Mouse (Mus musculus) adipocyte (in vitro differentiated cells): ENCODE measurements around the gene Ubap1l.
"Not testable (repeated sequence)": the region's sequence is repeated elsewhere in the genome, so short reads cannot be mapped to it uniquely, and the experiment has no call there.

ENCODE experiments used
- DNase-seq: peaks from one replicate; pipeline ENCODE4 v3.0.0-alpha.2; 2016; ENCODE audit warnings: low spot score

Gene Ubap1l

DNA sequence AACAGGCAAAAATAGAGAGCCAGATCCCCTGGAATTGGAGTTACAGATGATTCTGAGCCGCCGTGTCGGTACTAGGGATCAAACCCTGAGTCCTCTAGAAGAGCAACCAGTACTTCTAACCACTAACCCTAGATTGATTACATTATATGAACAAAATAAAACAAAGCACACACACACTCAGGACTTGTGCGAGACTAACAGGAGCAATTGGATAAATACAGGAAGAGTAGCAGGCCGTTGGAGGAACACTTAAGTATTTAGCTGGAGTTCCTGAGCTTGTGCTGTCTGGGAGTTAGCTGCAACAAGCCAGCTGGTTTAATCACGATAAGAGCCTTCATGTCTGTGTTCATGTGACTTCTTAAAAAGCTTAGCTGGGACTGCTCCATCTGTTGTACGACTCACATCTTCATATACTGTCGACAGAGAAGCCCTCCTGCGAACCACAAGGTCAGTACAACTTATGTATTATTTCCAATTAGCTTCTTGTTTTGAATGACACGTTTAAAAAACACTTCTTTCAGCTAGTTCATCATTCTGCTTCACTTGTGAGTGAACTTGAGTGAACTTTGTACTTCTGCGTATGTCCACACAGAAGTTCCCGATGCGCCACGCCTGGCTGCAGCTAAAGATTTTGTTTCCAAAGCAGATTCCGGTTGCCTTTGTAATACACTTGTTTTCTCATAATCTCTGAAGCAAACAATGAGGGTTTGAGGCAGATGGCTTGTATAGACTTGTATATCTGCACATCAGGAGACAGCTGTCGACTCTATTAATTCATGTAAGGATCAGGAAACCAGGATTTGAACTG, at the start of gene Ubap1l:
Ubap1l (plus strand) TSS at position 401 of the 808 bp plus-strand sequence.
- DNase-seq = no peak

DNA sequence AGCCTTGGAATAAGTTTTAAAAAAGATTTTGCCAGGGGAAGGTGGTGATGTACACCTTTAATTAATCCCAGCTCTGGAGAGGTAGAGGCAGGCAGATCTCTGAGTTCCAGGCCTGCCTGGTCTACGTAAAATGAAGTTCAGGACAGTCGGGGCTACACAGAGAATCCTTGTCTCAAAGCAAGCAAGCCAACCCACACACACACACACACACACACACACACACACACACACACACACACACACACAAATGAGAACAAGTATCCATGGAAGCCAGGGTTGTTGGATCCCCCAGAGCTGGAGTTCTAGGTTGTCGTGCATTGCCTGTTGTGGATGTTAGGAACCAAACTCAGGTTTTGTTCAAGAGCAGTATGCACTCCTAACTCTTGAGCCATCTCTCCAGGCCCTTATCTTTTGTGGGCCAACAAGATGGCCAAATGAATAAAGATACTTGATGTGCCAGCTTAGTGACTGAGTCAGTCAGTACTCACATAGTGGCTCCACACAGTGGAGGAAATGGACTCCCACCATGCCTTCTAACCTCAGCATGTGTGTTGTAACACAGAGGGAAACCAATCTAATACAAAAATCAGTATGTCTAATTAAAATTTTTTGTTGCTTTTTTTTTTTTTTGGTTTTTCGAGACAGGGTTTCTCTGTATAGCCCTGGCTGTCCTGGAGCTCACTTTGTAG, 48.0 kb upstream of the Ubap1l start:
- no peak for DNase-seq

DNA sequence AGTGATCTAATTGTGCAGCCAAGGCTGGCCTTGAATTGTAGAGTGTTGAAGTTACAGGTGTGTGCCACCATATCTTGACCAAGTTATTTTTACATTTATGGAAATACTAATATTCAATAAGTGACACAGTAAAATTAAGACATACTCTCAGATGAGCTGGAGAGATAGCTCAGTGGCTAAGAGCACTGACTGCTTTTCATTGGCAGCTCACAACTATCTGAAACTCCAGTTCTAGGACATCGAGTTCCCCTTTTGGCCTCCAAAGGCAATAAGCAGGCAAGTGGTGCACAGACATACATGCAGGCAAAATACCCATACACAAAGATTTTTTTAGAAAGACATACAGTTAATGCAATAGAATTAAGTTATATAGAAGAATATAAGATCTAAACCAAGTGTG, 47.0 kb upstream of the Ubap1l start:
- no peak for DNase-seq

DNA sequence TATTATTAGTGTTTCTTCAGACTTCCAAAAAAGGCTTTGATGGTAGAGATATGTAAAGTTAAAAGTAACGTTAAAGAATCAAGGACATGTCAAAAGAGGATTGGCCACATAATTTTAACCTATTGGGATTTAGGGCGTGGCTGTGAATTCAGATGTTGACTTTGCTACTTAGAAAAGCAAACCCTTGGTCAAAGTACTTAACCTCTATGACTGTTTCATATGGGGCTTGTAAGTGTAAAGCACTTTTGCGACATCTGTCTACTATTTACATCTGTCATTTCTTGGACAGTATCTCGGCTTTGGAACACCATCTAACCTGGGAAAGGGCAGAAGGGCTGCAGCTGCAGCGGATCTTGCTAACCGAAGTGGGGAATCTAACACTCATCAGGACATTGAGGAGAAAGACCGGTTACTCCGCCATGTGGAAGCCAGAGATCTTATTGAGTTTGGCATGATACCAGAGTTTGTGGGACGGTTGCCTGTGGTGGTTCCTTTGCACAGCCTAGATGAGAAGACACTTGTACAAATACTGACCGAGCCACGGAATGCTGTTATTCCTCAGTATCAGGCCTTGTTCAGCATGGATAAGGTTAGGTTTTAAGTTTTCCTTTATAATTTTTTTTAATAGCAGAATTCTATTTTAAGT, 38.5 kb upstream of the Ubap1l start:
- DNase-seq = no peak

DNA sequence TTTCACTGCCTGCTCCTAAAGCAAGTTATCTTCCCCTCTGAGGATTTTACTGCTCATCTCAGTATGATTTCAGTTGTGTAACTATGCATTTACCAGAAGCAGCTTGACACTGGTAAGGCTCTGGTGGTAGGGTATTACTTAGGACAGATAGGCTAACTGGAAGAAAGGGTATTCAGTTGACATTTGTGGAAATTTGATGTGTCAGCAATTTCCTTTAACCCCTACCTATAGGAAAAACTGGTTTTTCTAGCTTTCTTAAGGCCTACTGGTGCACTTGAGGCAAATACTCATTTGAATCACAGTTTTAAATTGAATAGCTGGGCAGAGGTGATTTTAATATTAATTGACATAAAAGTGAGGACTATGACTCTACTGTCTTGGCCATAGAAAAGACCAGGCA, 34.9 kb upstream of the Ubap1l start:
- no peak for DNase-seq

DNA sequence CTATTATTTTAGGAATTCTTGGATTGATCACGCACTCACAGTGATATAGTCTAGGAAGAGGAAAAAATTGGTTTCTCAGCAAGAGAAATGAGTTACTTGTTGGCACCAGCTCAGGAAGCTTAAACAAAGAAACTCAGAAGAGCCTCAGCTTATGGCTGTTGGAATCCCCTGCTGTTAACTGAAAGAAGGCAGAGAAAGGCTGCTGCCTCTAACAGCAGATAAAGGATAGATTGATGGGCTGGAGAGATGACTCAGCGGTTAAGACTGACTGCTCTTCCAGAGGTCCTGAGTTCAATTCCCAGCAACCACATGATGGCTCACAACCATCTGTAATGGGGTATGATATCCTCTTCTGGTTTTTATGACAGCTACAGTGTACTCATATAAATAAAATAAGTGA, 33.5 kb upstream of the Ubap1l start:
- no peak for DNase-seq

DNA sequence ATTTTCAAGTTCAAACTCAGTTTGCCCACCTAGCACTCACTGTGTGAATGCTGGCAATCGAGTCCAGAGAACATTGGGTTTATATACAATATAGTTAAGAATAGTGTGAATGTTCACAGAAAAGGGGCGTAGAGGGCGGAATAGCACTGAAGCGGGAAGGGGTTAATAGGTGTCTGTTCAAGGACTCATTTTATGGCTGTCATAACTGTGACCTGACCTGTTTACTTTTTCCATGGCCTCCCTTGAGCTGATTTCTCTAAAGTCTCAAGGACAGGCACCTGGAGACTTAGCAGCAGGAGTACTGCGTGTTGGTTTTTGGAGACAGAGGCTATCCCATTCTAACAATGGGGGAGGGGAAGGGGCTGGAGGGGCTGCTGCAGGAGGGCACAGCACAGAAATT, 26.9 kb upstream of the Ubap1l start:
- no peak for DNase-seq

DNA sequence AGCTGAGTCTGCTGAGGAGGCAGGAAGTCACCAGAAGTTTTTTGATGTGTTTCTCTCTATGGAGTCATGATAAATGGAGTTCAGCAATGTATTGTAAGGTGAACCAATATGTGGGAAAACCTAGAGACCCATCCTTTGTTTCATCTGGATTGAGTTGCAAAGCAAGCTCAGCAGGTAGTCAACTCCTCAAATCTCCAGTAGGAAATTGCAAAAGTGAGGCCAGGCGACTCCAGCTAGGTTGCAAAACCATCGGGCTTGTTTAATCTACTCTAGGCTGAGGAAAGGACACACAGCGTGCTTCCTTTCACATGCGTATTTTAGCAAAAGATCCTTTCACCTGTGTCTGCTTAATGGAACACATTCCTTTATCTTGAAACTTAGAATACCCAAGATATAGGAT, 21.7 kb upstream of the Ubap1l start:
- no peak for DNase-seq

DNA sequence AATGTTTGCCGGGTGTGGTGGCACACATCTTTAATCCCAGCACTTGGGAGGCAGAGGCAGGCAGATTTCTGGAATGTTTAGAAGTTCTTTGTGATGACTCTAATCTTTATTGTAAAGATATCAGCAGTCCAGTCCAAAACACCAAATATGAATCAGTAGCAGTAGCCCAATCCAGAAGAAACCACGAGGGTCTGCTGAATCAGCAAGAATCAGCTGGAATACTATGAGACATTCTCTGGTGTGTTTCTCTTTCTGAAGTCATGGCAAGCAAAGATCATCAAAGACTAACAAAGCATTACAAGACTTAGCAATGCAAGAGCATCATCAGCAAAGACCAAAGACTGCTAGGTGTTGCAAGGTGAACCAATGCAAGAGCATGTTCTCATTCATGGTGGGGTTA, 20.4 kb upstream of the Ubap1l start:
- DNase-seq = no peak

DNA sequence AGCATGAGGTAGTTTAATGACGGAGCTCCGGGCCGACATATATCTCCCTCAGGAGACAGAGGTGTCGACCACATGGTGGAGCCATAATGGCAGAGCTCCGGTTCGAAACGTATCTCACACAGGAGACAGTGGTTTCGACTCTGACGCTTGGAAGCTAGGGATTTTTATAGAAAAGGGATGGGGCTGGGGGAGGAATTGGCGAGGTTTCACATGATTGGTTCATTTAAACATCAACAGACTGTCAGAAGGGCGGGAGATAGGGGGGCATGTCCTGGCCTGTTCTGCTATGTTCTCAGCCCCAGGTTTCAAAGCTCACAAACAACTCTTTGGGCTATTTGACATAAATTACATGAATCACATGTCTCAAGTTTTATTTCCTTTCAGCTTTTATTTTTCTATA, 15.4 kb upstream of the Ubap1l start:
- DNase-seq = not testable (repeated sequence)

DNA sequence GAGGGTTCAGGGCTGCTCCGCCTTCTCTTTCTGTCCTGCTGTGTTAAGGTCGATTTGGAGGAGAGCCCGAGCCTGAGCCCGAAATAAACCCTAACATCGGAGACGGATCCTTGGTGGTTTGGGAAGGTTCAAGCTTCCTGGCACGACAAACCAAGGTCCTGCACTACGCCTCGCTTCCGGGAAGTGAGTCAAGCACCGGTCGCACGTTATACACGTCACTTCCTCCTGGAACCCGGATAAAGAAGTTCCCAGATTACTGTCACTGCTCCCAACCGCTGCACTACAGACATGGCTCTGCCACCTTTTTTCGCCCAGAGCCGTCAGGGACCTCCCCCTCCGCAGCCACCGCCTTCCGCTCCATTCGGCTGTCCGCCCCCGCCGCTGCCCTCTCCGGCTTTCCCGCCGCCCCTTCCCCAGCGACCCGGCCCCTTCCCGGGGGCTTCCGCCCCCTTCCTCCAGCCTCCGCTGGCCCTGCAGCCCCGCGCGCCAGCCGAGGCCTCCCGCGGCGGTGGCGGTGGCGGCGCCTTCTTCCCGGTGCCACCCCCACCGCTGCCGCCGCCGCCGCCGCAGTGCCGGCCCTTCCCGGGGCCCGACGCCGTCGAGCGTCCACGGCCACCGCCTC, 14.9 kb upstream of the Ubap1l start, which contains the start of gene Pdcd7:
Pdcd7 (plus strand) TSS at position 251 of the 622 bp plus-strand sequence.
- DNase-seq = peak; percentile 97

DNA sequence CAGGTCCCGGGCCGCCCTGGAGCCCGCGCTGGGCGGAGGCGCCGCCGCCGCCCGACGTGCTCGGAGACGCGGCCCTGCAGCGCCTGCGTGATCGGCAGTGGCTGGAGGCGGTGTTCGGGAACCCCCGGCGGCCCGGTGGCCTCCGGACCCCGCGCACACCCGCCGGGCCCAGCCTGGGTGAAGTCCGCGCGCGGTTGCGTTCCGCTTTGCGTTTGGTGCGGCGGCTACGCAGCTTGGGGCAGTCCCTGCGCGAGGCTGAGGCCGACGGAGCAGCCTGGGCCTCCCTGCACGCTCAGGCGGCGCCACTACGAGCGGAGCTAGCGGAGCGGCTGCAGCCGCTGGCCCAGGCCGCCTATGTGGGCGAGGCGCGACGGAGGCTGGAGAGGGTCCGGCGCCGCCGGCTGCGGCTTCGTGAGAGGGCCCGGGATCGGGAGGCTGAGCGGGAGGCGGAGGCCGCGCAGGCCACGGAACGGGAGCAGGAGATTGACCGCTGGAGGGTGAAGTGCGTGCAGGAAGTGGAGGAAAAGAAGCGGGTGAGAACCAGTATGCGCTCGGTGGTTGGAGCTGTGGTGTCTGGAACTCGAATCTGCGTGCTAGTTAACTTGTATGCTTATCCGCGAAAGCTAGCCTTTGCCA, 14.2 kb upstream of the Ubap1l start:
- DNase-seq = peak; percentile 53

DNA sequence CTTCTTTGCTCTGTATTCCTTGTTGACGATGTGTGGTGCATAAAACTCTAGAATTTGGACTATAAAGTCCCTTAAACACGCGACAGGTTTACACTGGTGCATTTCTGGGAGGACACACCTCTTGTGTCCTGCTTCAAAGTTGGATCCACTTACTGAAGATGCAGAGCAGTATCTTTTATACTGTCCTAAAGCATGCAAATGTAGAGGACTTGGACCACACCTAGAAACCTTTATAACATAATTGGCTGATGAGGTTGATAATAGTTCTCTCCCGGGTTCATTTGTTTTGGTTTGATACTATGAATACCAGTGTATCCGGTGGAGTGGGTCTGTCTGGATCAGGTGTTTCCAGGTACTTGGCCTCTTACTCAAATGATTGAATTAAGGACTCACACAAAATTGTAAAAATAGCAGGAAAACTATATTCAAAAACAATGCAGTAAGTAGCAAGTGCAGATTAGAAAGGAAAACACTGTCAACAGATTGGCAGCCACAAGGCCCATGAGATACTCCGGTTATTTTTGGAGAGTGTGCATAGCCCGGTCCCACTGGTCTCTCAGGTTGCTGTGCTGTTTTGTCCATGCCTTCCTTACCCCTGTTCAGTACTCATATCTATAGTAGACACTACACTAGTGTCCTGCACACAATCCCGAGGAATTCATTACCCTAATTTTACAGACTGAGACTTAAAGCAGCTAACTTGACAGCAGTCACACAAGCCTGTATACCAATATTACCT, 13.6 kb upstream of the Ubap1l start:
- peak; percentile 16 for DNase-seq

DNA sequence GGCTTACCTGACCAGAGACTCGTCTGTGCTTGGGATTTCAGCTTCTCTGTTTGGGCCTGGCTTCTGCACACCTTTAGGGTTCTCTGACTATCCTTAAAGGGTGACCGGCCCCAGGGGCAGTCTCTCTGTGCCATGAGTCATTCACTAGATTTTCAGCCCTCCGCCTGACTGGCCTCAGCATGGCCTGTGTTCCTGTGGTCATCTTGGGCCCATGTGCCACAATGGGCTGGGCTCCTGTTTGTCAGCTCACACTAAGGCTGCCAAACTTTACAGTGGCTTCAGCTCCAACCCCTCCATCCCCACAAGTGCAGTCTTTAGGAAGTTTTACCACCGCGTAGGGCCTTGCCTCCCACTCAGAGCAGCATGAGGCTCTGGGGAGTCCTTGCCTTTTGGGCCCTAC, 7.6 kb upstream of the Ubap1l start:
- no peak for DNase-seq

DNA sequence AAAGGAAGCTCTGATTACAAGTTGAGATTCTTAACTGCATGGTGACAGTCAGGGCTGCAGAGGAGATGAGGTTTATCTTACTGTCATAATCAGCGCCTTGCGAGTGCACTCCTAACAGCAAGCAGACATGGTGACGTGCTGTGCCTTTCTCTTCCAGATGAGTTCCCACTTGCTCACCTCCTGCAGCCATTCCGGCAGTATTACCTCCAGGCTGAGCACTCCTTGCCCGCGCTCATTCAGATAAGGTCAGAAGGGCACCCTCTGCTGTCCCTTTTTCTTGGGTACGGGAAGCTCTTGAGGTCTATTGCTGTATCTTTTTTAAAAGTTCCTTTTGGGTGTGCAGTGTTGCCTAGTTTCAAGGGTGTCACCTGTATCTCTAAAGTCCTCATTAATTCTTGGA, 4.3 kb upstream of the Ubap1l start:
- DNase-seq = no peak

DNA sequence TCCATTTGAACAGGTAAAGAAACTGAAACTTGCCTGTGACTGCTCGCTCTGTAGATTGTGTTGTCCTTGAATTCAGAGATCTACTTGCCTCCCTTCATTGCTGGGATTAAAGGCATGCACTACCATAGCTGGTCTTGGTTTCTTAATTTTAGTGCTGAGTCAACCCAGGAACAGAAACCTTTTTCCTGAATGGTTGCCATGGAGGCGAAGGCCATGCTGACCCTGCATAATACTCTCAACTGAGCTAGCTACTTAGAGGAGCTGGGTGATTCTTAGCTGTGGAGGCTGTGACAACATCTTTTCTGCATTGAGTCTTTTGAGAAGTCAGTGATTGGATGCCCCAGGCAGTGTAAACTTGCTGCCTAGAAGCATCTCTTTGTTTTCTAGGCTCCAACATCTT, 3.9 kb upstream of the Ubap1l start:
- DNase-seq = no peak

DNA sequence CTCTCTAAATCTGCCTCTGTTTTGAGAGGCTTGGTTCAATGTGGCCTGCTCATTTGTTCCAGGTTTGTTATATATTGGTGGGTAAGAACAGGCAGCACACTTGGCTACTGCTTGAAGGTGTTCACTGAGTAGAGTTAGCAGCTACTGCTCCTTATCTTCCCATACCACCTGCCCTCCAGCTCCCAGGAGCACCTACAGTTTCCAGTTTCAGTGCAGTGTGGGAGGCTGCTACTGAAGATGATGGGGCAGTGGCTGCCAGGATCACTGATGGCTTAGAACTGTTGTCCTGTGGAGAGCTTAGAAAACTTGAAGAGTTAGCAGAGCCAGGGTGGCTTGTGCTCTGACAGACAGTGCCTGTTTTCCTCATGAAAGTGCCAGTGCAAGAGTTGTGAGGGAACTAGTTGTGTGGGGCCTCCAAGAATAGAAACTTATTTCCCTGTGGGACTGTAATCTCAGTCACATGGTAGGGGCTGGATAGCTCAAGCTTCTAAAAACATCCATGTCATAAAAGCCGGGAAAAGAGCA, 1.8 kb upstream of the Ubap1l start:
- DNase-seq = peak; percentile 29

DNA sequence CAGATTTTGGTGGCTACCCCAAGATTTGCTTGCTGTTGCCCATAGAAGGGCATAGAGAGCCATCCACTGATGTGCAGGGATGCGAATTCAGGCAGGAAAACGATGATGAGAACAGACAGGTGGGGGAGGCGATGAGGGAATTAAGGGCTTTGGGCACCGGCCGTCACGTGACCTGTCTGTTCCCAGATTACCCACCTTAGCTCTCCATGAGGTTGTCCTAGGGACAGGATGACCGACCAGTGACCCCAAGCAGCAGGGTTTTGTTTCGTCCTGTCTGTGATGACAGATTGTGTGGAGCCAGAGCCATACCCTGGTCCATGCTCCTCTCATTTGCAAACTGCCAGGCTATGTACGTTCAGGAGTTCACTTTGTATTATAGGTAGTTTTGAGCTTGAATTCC, 2.8 kb downstream of the Ubap1l start:
- DNase-seq = no peak

DNA sequence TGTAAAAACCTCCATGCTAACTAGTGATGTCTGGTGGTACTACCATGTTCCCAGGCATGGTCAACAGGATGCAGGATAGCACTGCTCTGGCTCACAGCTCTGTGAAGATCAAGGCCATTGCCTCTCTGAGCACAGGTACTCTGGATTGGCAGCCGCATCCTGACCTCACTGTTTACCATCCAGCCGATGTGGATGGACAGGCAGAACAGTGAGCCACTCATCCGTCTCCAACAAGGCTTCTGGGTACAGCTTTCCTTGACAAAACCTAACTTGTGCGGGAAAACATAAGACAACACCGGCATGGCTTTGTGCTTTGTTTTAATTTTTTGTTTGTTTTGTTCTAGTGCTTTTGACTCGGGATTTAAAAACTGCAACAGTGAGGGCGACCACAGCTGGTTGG, 4.9 kb downstream of the Ubap1l start:
- no peak for DNase-seq

DNA sequence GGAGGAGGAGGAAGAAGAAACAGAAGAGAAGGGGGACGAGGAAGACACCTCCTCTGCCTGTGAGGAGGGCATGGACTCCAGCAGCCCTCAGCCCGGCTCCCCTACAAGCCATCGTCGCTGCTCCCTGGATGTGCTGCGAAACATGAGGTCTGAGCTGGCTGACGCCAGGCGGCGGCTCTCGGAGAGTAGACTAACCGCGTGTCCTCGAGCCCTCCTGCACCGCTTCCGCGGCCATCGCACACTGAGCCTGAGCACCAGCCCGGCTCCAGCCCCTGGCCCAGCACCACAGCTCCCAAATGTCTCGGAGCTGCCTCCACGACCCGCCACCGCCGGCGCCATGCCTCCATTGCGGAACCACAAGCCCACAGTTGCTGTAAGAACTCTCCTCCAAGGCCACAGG, 10.9 kb downstream of the Ubap1l start:
- DNase-seq = no peak

DNA sequence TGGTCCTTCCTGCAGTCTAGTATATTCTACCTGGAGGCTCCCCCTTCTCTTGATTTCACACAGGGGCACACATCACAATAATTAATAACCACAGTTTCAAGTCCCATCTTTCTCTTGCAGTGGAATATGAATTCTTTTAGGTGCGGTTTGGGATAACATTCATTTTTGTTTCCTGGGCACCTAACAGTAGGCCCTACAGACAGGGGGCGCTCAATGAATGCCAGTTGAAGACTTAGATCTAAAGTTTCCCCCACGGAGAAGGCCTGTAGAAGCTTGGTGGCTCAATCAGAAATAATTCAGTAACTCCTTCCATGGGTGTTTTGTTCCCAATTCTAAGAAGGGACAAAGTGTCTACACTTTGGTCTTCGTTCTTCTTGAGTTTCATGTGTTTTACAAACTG, 11.6 kb downstream of the Ubap1l start:
- peak; percentile 78 for DNase-seq
